Comparison of ENCODE assay signal across 10 mouse cellular contexts in genomic region chr8:108711490-108711793, GRCm38 (mm10).
DNase-seq lines count a peak whose midpoint lies in the region; ATAC-seq lines count a peak whose summit lies in the region.
"Had no signal": no experiment of that assay in that cellular context is flagged by ENCODE, and none has a peak within 500 bp of the region (broad histone marks: within the 10 kb centered on the region; RNA-seq: fewer than 3 reads in every experiment).

No protein-coding gene starts in this region.

- H3K27ac ChIP-seq in heart, embryonic 11.5 days (ENCODE audit: low read depth, low read length): peak overlapping the region; percentile 78
- peak overlapping the region; percentile 78 for H3K27ac ChIP-seq in embryonic facial prominence, embryonic 10.5 days (replicated peaks)
- H3K27ac ChIP-seq in hindbrain, embryonic 11.5 days (ENCODE audit: low read depth, low read length): peak overlapping the region; percentile 82; the same call in 1 of the 2 replicates
- peak overlapping the region; percentile 100 for H3K27ac ChIP-seq in midbrain, embryonic 13.5 days

- no peak overlapping the region for H3K9ac ChIP-seq in heart, embryonic 11.5 days (ENCODE audit: low read depth, low read length)
- peak overlapping the region; percentile 41; the same call in 1 of the 2 replicates for H3K9ac ChIP-seq in hindbrain, embryonic 11.5 days (ENCODE audit: low read depth, low read length)
- H3K9ac ChIP-seq in midbrain, embryonic 13.5 days (replicated peaks): peak overlapping the region; percentile 100

- 23% methylated on average over 5 of the region's 5 CpGs for WGBS in heart, embryonic 11.5 days (ENCODE audit: insufficient replicate concordance)
- 26% methylated on average over 5 of the region's 5 CpGs for WGBS in embryonic facial prominence, embryonic 10.5 days
- 15% methylated on average over 5 of the region's 5 CpGs for WGBS in hindbrain, embryonic 11.5 days
- 11% methylated on average over 5 of the region's 5 CpGs for WGBS in midbrain, embryonic 13.5 days

- peaks cover 75% of the 10 kb centered on the region for H3K4me1 ChIP-seq in heart, embryonic 11.5 days (ENCODE audit: control insufficient read depth, insufficient read depth, low read length)
- peaks cover 100% of the 10 kb centered on the region for H3K4me1 ChIP-seq in embryonic facial prominence, embryonic 10.5 days
- peaks cover 40% of the 10 kb centered on the region for H3K4me1 ChIP-seq in hindbrain, embryonic 11.5 days (replicated peaks; ENCODE audit: control insufficient read depth, insufficient read depth, low read length)
- peaks cover 97% of the 10 kb centered on the region for H3K4me1 ChIP-seq in midbrain, embryonic 13.5 days (replicated peaks)

- H3K4me3 ChIP-seq in heart, embryonic 11.5 days (ENCODE audit: low read depth, low read length): no peak overlapping the region
- peak overlapping the region; percentile 90; the same call in 1 of the 2 replicates for H3K4me3 ChIP-seq in embryonic facial prominence, embryonic 10.5 days
- H3K4me3 ChIP-seq in hindbrain, embryonic 11.5 days (ENCODE audit: low read depth, low read length): no peak overlapping the region
- H3K4me3 ChIP-seq in midbrain, embryonic 13.5 days (replicated peaks): peak overlapping the region; percentile 83

- DNase-seq in heart, adult 8-10 months (ENCODE audit: low spot score): no peak
- DNase-seq in embryonic facial prominence, embryonic 10.5 days (ENCODE audit: low spot score): no peak
- DNase-seq in hindbrain, embryonic 11.5 days (ENCODE audit: low spot score): no peak
- DNase-seq in spleen, postnatal 10 days (ENCODE audit: low spot score in 2 of 2): no peak
- no peak for DNase-seq in layer of hippocampus, adult 8-10 months (ENCODE audit: low spot score in 2 of 2)
- DNase-seq in cerebellum, adult 9-10 months: no peak
- DNase-seq: gastrocnemius, postnatal 10 days; lung, postnatal 14 days had no signal

- no peaks in the 10 kb centered on the region for H3K9me3 ChIP-seq in heart, embryonic 11.5 days (replicated peaks; ENCODE audit: control insufficient read depth, low read length)
- H3K9me3 ChIP-seq in embryonic facial prominence, embryonic 10.5 days: no peaks in the 10 kb centered on the region
- no peaks in the 10 kb centered on the region for H3K9me3 ChIP-seq in hindbrain, embryonic 11.5 days (ENCODE audit: control insufficient read depth, low read length)
- no peaks in the 10 kb centered on the region for H3K9me3 ChIP-seq in midbrain, embryonic 13.5 days

- H3K36me3 ChIP-seq in heart, embryonic 11.5 days (ENCODE audit: control insufficient read depth, insufficient read depth, low read length): no peaks in the 10 kb centered on the region
- H3K36me3 ChIP-seq in embryonic facial prominence, embryonic 10.5 days (replicated peaks): no peaks in the 10 kb centered on the region
- H3K36me3 ChIP-seq in hindbrain, embryonic 11.5 days (ENCODE audit: control insufficient read depth, insufficient read depth, low read length): no peaks in the 10 kb centered on the region
- no peaks in the 10 kb centered on the region for H3K36me3 ChIP-seq in midbrain, embryonic 13.5 days

- H3K4me2 ChIP-seq in heart, embryonic 11.5 days: peak overlapping the region; percentile 52
- H3K4me2 ChIP-seq in hindbrain, embryonic 11.5 days (replicated peaks; ENCODE audit: low read depth, low read length): peak overlapping the region; percentile 25
- H3K4me2 ChIP-seq in midbrain, embryonic 13.5 days (replicated peaks): peak overlapping the region; percentile 85

- no peak for ATAC-seq in heart, embryonic 11.5 days (replicated peaks; ENCODE audit: insufficient number of reproducible peaks, low FRiP score, low TSS enrichment)
- no peak for ATAC-seq in hindbrain, embryonic 11.5 days (ENCODE audit: low FRiP score)
- no peak for ATAC-seq in midbrain, embryonic 13.5 days

- H3K27me3 ChIP-seq in heart, embryonic 11.5 days (ENCODE audit: control insufficient read depth, insufficient read depth, low read length): no peaks in the 10 kb centered on the region
- H3K27me3 ChIP-seq in embryonic facial prominence, embryonic 10.5 days (replicated peaks; ENCODE audit: low read depth, poor library complexity, severe bottlenecking): peaks cover 5% of the 10 kb centered on the region; the same call in 1 of the 2 replicates
- no peaks in the 10 kb centered on the region for H3K27me3 ChIP-seq in hindbrain, embryonic 11.5 days (ENCODE audit: control insufficient read depth, insufficient read depth, low read length)
- H3K27me3 ChIP-seq in midbrain, embryonic 13.5 days: no peaks in the 10 kb centered on the region

Comparison
In these comparisons a context has a peak if more than half of its experiments do, and no peak if none do; other contexts are left out.
1. H3K4me2 ChIP-seq: peak in every context shown above with its lines; median percentile 85 in midbrain, embryonic 13.5 days; 52 in heart, embryonic 11.5 days; 25 in hindbrain, embryonic 11.5 days.
2. H3K4me3 ChIP-seq: peak in embryonic facial prominence, embryonic 10.5 days (single experiment) and midbrain, embryonic 13.5 days (single experiment); none in heart, embryonic 11.5 days (single experiment) and hindbrain, embryonic 11.5 days (single experiment).
3. Peak in every context shown above with its lines, with median percentiles within 50 percentile points of each other: H3K27ac ChIP-seq.